Mouse (Mus musculus) right cerebral cortex, postnatal 14 days (tissue): ENCODE results near the gene Zmpste24.

Experiments used
- DNase-seq: peaks from one replicate; pipeline ENCODE4 v3.0.0; 2022

Zmpste24 gene

DNA sequence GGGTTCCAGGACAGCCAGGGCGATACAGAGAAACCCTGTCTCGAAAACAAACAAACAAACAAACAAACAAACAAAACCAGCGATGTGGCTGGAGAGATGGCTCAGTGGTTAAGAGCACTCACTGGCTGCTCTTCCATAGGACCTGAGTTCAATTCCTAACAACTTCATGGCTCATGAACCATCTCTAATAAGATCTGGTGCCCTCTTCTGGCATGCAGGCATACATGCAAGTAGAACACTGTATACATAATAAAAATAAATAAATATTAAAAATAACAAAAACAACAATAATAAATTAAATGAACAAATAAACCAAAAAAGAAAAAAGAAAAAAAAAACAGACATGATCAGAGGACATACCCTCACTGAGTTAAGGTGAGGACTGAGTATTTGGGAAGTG lies 68.4 kb downstream of the Zmpste24 start:
- no peak for DNase-seq

DNA sequence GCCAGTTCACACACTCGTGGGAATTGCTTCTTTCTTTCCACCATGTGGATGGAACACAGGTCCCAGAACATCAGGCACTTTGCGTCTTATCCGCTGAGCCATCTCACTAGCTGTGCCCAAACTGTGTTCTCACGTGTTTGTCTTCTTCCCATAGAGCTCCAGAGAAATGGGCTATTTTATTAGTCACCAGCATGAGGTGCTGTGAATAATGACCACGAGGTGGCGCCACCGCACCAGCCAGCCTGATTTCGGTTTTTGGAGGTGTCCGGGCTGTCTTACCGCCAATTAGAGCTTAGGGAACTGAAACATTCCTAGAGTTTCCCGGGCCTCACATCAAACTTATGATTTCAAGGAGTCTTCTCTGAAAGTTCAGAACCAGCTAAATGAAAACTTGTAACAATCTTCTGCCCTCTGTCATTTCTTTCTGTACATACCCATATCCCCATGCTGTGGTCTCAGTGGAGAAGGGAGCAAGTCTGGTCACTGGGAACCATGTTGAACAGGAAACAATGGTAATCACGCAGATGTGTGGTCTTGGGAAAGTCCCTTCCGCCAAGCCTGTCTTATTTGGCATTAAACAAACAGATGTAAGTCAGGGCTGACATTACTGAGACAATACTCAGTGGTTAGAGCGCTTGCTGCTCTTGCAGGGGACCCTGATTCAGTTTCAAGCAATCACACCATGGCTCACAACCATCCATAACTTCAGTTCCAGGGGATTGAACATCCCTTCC lies 69.2 kb downstream of the Zmpste24 start:
- DNase-seq: peak; percentile 67

- no peak for DNase-seq
Observed at GRCm38 (mm10) chr4:121028146-121028545, 69.9 kb downstream of the Zmpste24 start.

DNA sequence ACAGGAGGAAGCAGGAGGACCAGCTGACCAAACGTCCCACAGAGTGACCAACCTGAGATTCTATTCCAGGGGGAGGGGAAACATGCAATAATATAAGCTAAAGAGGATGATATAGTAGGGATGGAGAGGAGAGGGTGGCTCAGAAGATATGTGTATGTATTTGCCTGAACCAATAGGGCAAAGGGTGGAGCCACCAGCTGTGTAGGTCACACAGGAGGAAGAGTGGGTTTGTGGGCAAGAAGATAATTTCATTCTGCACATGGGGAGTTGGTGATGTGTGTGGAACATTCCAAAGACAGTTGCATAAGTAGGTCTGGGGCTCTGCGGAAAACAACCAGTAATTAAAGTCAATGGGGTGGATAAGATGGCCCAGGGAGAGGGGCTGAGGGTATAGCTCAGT lies 72.4 kb downstream of the Zmpste24 start:
- DNase-seq: no peak

DNA sequence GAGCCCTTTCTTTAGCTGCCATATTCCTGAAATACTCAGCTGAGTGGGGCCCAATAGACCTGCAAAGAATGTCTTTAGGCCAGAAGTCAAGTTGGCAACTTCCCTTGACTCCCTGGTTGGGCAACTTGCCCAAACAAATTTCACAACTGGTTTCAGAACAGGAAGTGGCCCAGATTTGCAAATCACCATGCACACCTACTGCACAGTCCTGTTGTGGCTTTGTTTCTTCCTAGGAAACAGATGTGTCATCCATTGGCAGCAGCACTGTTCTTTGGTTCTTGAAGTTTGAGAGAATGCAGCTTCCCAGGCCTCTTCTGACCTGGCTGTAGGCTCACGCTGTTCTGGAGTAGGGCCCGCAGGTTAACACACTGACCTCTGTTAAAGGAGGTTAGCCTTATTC lies 74.1 kb downstream of the Zmpste24 start:
- DNase-seq: no peak

DNA sequence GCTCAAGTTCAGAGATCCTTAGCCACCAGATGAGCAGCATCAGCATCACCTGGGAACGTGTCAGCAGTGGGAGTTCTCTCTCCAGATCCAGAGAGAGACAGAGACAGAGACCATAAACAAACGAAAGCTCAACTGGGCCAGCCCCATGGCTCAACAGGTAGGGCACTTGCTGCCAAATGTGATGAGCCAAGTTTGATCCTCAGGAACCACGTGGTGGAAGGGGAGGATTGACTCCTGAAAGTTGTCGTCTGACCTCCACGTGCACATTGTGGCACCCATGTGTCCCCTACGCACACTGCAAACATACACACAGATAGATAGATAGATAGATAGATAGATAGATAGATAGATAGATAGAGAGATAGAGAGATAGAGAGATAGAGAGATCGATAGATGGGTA lies 74.6 kb downstream of the Zmpste24 start:
- no peak for DNase-seq

DNA sequence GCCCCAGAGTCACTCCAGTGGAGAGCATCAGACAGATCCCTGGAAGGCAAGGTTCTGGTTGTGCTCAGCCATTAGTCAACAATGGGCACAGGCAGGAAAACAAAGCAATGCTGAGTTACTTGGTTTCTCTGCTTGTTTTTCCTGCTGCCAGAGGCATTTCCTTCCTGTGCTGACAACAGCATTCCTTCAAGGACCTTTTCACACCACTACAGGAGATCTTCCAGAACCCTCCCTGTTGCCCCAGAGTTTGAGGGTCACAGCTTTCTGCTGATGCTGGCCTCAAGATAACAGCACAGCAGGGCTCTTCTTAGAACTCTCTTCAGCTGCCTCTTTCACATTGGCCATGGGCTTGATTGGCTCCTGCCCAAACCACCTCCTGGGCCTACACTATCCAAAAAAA lies 76.1 kb downstream of the Zmpste24 start:
- DNase-seq: no peak

GRCm38 (mm10) chr4:121020040-121020790 lies 77.8 kb downstream of the Zmpste24 start:
- peak; percentile 55 for DNase-seq

GRCm38 (mm10) chr4:121018250-121018649 lies 79.8 kb downstream of the Zmpste24 start:
- no peak for DNase-seq

GRCm38 (mm10) chr4:121016928-121017657 lies 80.9 kb downstream of the Zmpste24 start, which contains the start of gene Smap2:
TSS of gene Smap2 (minus strand) at chr4:121017247.
- DNase-seq: peak; percentile 99

- peak; percentile 48 for DNase-seq
Observed at GRCm38 (mm10) chr4:121016021-121016898, 81.8 kb downstream of the Zmpste24 start.

GRCm38 (mm10) chr4:121015268-121015659 lies 82.8 kb downstream of the Zmpste24 start:
- DNase-seq: no peak

DNA sequence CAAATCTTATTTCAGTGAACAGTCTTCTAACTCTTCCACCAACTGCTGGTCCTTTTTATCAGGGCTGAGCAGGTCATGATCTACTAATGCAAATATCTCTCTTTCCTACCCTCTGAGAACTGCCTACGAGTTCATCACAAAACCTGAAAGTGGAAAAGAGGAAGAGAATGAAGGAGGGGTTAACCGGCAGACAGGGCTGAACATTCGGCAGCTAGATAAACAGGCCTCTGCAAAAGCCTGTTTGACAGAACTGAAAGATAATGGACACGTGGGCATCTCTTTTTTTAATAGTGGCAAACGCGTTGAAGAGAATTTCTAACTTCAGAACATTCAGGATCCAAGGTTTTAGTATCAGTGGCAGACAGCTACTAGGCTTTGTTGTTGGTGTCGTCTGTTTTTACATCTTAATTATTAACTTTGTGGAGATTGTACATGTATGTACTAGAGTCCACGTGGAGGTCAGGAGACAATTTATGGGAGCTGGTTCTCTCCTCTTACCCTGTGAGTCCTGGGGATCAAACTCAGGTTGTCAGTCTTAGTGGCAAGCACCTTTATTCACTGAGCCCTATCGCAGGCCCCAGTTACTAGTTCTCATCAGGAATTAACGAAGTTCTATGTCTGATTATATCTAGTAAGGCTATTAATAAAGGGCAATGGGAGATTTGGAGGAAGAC lies 83.3 kb downstream of the Zmpste24 start:
- no peak for DNase-seq

- DNase-seq: no peak
Observed at GRCm38 (mm10) chr4:121010770-121011549, 87.1 kb downstream of the Zmpste24 start.
